Mouse (Mus musculus) cerebellum, adult 8-10 months (tissue): Measurements from ENCODE around the gene Samd8.
A peak's percentile ranks its signal among the peaks of the same experiment; 100 is the strongest.

ENCODE experiments used
- DNase-seq: peaks from one replicate; pipeline ENCODE4 v3.0.0; 2022

Gene Samd8

DNA sequence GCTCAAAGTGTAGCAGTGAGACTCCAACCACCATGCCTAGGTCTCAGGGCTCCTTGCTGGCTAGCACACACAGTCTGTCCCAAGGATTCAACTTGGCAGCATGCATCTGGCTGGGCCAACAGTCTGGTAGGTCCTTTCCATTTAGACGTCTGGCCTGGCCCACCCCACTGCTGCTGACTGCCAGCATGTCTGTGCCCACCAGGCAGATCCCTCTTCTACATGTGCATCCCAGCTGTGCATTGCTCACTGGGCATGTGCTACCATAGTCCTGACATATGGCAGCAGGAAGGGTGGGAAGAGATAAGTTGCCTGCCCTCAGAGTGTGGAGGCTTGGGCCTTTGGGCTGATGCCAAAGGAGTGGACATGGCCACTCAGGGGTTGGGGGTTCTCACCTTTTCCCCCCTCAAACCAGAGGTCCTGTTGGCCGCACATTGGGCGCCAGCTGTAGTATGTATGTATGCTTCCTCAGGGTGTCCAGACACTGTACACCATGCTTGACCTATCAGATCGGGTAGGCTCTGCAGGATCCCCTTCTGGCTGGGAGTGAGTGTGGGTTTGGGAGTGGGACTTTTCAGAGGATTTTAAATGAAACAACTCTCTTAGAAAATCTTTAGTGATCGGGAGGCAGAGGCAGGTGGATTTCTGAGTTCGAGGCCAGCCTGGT, 52.3 kb downstream of the Samd8 start:
- no peak for DNase-seq

DNA sequence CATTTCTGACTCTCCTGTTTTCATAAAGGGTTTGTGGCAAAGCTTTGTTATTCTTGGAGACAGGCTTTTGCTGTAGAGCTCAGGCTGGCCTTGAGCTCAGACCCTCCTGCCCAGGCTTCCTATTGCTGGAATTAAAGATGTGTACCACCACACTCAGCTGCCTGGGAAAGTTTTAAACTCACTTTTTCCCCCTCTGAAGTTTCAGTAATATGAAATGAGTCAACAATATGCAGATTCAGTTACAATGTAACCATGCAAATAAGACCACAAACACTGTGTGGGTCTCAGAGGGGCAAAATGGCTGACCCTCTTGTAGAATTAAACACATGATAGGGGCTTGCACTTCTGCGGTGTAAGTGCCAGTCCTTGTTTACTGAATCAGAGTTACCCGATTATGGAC, 55.9 kb downstream of the Samd8 start:
- DNase-seq, result no peak

- DNase-seq, result no peak
Observed at GRCm38 (mm10) chr14:21806631-21807160, 56.4 kb downstream of the Samd8 start.

DNA sequence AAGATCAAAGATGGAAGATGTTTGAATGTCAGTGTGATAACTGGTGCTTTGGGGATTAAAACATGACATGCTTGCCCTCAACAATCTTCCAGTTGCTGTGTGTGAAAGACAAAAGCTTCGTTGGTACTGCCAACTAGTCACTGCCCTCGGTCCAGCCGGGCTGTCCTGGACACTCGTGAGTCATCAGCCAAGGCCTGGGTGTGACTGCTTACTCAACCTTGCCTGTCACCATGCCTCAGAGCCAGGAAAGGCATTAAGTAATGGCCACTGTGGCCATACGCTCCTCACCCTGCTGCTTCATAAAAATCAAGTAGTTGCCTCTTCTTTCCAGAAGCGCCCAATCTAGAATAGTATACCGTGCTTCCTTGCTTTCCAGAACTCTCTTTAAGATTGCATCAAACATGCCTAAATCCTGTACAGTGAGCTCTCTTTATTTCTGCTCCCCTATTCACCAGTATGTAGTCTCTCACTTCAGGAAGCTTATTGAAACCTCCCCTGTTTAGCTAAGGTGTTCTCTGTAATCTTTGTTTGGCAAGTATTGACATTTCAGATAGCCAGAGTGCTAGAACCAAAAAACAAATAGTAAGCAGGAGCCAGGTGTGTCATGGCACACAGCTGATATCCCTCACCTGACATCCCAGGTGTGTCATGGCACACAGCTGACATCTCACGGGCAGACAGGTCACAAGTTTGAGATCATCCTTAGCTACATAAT, 58.0 kb downstream of the Samd8 start:
- DNase-seq, result no peak

DNA sequence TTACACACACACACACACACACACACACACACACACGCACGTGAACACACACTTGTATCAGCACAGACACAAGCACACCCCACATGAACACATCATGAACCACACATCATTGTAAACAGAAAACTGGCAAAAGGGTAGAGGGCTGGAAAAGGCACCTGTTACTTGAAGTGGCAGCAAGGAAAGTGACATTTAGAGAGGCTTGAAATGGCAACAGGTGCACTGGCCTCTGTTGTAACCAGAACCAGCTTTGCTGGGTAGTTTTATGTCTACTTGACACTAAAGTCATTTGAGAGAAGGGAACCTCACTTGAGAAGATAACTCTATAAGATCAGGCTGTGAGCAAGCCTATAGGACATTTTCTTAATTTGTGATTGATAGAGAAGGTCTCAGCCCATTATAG, 59.1 kb downstream of the Samd8 start:
- DNase-seq, result no peak

DNA sequence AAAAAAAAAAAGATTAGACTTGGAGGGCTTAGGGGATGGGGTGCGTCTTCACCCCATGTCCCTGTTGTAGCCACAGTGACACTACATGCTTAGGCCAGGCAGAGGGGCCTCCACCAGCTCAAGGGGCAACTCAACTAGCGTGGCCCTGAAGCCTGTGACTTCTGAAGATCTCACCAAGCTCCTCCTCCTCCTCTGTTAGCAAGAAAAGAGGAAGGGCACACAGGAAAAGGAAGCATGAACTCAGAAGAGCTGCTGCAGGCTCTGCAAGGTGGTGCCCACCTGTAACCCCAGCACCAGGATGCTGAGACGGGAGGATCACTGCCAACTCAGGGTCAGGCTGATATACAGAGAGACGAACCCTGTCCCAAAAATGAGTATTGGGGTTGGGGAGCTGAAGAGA, 61.0 kb downstream of the Samd8 start:
- no peak for DNase-seq

DNA sequence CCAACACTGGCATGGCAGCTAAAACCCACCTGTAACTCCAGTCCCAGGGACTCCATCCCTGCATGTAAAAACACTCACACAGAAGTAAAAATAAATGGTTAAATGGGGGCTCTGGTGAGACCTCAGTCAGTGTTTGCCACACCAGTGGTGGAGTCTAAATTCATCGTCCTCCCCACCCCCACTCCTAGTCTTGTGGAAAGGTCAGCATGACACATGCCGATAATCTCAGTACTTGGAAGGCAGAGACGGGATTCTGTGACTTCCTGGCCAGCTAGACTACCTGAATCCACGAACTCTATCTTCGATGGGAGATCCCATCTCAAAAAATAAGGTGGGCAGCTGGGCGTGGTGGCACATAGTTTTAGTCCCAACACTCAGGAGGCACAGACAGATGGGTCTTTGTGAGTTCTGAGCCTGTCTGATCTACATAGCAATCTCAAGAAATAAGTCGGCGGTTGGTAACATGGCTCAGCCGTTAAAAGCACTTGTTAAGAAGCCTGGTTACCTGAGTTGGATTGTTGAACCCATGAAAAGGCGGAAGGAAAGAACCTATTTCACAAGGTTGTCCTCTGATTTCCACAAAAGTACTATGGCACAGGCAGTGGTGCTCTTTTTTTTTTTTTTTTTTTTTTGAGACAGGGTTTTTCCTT, 61.5 kb downstream of the Samd8 start:
- DNase-seq, result no peak

GRCm38 (mm10) chr14:21812590-21813162, 62.3 kb downstream of the Samd8 start:
- peak; percentile 73 for DNase-seq

GRCm38 (mm10) chr14:21813216-21813615, 62.9 kb downstream of the Samd8 start:
- no peak for DNase-seq

GRCm38 (mm10) chr14:21813847-21814246, 63.5 kb downstream of the Samd8 start:
- no peak for DNase-seq

DNA sequence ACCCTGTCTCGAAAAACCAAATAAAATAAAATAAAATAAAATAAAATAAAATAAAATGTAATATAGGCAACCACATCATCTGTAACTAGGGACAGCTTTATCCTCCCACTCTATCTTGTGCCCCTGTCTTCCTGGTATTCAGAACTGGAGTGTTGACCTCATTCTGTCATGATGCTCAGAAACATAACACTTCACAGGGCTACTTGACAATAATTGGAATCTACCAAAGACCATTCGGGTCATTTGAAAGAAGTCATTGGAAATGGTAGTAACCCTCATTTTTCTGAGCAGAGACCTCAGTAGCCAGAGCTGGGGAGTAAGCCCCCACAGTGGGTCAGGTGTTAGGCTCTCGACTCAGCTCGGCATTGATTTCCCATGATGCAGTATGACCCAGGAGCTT, 64.3 kb downstream of the Samd8 start:
- DNase-seq, result no peak

- DNase-seq, result no peak
Observed at GRCm38 (mm10) chr14:21816255-21816654, 65.9 kb downstream of the Samd8 start.

DNA sequence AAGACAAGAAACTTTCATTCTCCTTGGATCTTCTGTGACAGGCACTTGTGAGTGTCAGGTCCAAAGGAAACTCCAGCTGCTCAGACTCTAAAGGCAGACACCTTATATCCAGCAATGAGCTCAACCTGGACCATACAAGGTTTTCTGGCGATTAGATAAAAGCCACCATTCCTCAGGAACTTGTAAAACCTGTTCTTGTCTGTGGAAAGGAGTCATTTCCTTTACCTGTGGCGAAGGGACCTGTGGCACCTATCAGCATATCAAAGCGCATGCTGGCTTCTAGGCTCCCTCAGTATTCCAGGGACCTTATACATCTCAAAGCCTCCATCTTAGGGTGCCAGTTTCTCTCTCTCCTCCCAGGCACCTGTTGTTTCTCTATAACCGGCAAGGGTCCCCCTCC, 67.1 kb downstream of the Samd8 start:
- DNase-seq, result no peak

DNA sequence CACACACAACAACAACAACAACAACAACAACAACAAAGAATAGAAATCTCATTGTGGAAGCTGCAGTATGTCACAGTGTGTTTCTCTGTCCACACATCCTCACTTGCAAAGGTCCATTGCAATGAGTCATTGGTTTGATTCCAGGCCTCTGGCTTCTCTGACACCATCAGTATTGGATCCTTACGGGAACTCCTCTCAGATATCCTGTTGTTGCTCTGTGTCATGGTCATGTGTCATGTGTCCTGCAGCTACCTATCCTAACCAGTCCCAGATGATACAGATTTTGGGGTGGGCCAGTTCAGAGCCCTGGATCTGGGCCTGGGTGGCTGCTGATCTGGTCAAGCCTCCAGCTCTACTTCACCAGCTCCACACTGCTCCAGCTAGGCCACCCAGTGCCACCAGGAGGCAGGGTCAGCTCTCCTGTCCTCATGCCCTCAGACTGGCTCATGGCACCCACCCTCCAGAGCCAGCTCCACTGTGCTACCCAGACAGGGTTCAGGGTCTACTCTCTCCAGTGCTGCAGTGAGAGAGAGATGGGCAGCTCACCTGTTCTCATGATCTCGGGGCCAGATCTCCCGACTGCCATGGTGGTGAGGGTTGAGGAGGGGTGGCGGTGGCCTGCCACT, 70.7 kb downstream of the Samd8 start:
- no peak for DNase-seq

DNA sequence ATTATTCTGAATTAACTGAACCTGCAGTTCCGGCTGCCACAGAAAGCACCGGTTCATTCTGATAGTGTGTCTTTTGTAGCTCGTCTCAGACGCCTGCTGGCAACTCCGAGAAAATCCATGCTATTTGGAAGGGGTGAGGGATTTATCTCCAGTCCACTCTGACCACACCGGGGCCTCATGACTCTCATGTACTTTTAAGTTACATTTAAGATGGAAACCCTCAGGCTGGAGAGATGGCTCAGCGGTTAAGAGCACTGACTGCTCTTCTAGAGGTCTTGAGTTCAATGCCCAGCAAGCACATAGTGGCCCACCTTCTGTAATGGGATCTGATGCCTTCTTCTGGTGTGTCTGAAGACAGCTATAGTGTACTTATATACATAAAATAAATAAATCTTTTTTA, 72.0 kb downstream of the Samd8 start:
- no peak for DNase-seq

DNA sequence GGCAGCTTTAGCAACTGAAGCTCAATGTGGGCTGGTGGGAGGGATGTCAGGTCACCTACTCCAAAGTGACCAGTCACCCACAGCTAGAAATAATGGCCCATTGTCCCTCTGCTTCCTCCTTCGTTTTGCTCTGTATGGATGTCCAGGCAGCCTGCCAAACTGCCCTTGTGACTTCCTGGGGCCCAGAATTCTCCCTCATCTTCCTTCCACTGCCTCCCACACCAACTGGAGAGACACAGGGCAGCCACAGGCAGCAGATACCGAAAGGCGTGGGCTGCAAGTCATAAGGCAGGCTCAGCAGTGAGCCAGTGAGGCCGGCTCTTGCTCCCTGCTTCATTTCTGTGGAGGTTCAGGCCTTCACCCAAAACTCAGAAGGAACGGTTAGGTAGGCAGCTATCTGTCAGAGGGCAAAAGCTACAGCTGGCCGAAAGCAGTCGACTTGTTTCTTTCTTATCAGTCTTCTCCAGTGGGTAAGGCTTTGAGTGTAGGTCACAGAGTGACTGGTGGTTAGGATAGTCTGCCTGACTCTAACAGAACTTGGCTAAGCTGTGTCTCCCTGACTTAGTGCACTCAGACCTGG, 72.6 kb downstream of the Samd8 start:
- peak; percentile 50 for DNase-seq

- DNase-seq, result no peak
Observed at GRCm38 (mm10) chr14:21823897-21824296, 73.6 kb downstream of the Samd8 start.

GRCm38 (mm10) chr14:21824938-21825337, 74.6 kb downstream of the Samd8 start, which contains the start of gene Vdac2:
Gene Vdac2, plus strand, starts transcription at chr14:21825238.
- DNase-seq, result no peak

DNA sequence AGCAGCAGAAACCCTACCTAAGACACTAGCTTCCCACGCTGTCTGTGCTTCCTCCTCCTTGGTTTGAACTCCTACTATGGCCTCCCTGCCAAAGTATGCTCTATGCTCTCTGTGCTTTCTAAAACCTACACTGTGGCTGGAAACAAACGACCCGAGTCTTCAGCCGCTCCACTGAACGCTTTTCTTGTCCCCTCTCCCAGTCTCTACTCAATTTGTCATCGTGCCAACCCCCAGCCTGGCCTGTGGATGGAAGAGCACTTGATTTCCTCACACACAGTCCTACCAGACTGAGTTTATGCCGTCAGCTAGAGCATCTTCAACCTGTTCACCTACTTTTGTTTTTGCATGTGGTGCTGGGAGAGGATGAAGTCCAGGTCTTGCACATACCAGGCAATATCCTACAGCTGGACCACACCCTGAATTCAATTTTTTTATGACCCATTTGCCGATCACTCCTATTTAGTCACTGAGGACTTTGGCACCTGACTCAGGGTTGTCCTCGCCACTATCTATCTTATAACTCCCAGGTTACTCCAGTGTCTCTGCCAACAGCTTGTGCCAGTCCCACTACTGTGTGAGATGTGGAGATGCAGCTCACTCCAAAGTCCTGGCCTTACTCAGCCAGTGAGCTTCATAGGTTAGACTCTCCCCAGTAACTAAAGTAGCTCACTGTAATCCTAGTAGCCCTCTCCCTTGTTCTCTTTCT, 75.6 kb downstream of the Samd8 start:
- DNase-seq, result no peak

- peak; percentile 98 for DNase-seq
Observed at GRCm38 (mm10) chr14:21830876-21831767, 80.8 kb downstream of the Samd8 start.

DNA sequence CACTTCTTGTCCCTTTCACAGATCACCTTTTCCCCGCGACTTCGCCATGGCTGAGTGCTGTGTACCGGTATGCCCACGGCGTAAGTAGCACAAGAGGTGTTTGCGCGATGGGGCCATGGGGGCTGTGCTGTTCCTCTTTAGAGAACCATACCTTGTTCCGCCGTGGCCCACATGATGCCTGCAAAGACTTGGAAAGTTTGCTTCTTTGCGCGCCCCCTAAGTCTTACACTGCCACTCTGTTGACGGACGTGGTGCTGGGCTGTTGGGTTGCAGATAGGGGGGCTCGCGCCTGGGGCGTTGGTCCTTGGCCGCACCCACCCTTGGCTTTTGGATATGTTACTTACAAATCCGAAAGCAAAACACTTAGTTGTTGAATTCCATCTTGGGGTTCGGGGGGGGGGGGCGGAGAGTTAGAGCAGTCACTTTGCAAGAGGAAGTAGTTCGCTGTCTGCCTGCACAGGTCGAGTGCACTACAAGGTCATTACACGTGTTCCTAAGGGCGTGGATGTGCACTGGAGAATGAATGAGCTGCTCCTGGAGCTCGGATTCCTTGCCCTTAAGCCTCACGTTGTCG, 81.6 kb downstream of the Samd8 start:
- DNase-seq, result no peak
